Mouse (Mus musculus) thymus, adult 2 months (tissue): ENCODE measurements around the gene Sun1.

Source experiments
- CTCF ChIP-seq: fragments of 200-500 bp; IDR thresholded peaks from 2 replicates; pipeline ENCODE4 v1.5.1; 2012; ENCODE audit warnings: mild to moderate bottlenecking, control low read depth, low read length, moderate library complexity, borderline replicate concordance; ENCODE audit not compliant: control insufficient read depth, poor library complexity, insufficient read depth; ENCODE audit errors: extremely low read depth
- POLR2A ChIP-seq: fragments of 200-500 bp; IDR thresholded peaks from 2 replicates; pipeline ENCODE4 v1.6.1; 2012; ENCODE audit warnings: mild to moderate bottlenecking, low read length, control low read depth, moderate library complexity; ENCODE audit not compliant: control insufficient read depth, poor library complexity, insufficient read depth; ENCODE audit errors: extremely low read depth

DNA sequence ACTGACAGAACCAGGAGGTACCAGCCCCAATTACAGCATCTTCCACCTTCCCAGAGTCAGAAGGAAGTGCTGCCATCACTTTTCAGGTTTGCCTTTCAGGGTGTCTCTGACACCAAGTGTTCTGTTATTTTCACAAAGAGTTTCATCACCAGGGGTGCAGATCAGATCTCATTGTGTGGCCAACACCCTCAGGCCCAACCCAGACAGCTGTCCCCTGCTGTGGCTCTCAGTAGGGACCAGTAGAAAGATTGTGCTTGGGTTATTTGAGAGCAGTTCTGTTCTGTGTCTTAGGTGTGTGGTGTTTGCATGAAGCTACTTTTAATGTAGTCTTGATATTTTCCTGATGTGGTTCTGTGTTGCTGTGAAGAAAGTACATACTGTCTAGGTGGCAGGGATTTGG, 7.7 kb downstream of the Sun1 start:
- TF ChIP-seq CTCF (no peak), POLR2A (no peak)
